Mouse (Mus musculus): ENCODE data around the gene C1qtnf9.

The C1qtnf9 gene

DNA sequence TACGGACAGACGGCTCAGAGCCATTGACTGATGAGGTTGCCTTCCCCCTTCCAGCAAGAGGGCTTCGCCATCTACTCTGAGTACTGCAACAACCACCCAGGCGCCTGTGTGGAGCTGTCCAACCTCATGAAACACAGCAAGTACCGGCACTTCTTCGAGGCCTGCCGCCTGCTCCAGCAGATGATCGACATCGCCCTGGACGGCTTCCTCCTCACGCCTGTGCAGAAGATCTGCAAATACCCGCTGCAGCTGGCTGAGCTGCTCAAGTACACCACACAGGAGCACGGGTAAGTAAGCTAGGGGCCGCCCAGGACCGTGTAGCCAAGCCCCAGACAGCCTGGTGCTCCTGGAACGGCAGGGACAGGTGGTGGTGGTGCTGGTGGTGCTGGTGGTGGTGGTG lies 16.4 kb upstream of the C1qtnf9 start:
- no peak for DNase-seq (ENCODE audit: low read depth, low spot score)

- DNase-seq (ENCODE audit: low read depth, low spot score) = no peak
Observed at GRCm38 (mm10) chr14:60752892-60753800, 14.8 kb upstream of the C1qtnf9 start.

DNA sequence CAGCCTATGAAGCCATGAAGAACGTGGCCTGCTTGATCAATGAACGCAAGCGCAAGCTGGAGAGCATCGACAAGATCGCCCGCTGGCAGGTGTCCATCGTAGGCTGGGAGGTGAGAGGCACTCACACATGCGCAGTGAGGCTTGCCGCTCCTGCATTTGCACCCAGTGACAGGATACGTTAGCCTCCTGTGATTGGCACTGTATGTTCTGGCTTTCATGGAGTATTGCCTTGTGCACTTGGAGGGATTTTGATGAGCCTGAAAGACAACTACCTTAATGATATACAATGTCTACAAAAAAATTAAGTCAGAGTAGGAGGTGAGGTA lies 14.2 kb upstream of the C1qtnf9 start:
- no peak for DNase-seq (ENCODE audit: low read depth, low spot score)

DNA sequence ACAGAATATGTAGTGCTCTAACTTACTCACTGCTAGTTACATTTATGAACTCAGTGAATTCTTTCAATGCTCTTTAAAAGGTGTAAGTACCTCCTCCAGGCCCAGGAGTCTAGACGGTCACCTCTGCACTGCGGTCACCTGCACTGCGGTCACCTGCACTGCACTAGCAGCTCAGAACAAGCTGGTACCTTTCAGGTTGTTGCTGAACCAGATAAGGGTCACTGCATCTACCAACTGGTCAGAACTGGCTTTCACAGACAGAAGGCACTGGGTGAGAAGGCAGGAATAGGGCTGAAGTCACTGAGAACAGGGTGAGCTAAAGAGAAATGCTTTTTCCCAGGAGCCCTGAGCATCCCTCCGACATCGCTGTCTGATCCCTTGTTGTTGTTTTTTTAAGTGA lies 13.3 kb upstream of the C1qtnf9 start:
- DNase-seq (ENCODE audit: low read depth, low spot score) = no peak

- DNase-seq (ENCODE audit: low read depth, low spot score) = no peak
Observed at GRCm38 (mm10) chr14:60756271-60756670, 11.7 kb upstream of the C1qtnf9 start.

DNA sequence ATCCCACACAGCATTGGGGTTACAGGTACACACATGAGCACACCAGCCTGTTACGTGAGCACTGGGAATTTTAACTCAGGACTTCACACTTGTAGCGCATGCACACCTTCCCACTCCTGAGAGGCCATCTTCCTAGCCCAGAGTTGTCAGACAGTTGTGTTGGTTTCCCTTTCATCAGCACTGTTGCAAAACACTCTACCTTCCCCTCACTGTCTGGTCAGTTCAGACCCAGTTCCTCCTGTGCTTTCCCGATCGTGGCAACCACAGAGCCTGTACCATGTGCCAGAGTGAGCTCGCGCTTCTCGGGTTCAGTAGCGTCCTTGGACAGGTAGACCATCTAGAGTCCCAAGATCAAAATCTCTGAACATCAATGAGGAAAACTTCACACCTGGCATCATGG lies 10.7 kb upstream of the C1qtnf9 start:
- no peak for DNase-seq (ENCODE audit: low read depth, low spot score)

DNA sequence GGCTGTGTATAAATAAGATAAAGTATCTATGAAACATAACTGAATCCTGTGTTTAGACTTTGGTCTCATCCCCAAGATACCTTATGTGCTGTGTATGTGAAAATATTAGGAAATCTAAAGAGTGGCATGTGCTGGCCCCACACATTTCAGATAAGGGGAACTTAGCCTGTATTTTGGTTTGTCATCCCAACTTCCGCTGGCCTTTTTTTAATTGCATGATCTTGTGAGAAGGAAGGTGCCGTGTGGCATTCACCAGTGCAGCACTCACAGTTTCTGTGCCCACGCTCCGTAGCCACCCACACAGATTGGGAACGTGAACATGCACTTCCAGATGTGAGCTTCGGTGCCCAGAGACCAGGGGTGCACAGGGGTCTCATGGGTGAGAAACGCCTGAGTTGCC lies 10.2 kb upstream of the C1qtnf9 start:
- no peak for DNase-seq (ENCODE audit: low read depth, low spot score)

- no peak for DNase-seq (ENCODE audit: low read depth, low spot score)
Observed at GRCm38 (mm10) chr14:60759097-60759496, 8.8 kb upstream of the C1qtnf9 start.

DNA sequence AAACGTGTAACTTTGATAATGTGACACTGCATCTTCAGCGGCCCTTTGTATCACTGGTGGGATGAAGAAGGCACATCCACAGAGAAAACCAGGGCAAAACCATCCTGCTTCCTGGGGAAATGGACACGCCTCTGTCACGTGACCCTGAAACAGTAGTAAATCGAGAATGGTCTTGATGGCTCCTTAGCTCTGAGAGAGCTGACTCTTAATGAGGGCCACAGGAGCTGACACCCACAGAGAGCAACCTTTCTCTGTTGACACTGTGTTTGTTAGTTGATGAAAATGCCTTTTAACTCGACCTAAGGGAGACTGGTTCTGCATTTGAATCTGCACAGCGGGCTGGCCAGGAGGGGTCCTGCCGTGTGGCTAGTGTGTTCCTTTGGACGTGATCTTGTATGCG lies 6.1 kb upstream of the C1qtnf9 start:
- no peak for DNase-seq (ENCODE audit: low read depth, low spot score)

GRCm38 (mm10) chr14:60762754-60763153 lies 5.2 kb upstream of the C1qtnf9 start:
- no peak for DNase-seq (ENCODE audit: low read depth, low spot score)

- DNase-seq (ENCODE audit: low read depth, low spot score) = no peak
Observed at GRCm38 (mm10) chr14:60763746-60764145, 4.2 kb upstream of the C1qtnf9 start.

- DNase-seq (ENCODE audit: low read depth, low spot score) = no peak
Observed at GRCm38 (mm10) chr14:60764526-60764925, 3.4 kb upstream of the C1qtnf9 start.

DNA sequence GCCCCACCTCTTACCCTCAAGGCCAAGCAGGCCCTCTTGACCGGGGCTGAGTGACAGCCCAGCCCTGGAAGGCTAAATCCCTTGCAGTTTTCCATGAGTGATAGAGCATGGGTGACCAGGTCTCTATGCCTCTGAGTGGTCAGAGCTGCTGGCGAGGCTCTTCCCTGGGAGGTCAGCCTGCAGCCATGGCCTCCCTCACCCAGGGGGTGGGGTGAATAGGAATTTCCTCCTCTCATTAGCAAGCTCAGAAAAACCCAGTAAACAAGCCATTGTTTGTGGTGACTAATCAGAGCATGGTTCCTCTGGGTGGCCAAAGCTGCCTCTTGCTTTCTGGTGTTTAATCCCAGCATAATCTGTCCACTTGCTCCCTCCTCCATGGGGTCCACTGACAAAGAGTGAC lies 2.9 kb upstream of the C1qtnf9 start:
- DNase-seq (ENCODE audit: low read depth, low spot score) = no peak

DNA sequence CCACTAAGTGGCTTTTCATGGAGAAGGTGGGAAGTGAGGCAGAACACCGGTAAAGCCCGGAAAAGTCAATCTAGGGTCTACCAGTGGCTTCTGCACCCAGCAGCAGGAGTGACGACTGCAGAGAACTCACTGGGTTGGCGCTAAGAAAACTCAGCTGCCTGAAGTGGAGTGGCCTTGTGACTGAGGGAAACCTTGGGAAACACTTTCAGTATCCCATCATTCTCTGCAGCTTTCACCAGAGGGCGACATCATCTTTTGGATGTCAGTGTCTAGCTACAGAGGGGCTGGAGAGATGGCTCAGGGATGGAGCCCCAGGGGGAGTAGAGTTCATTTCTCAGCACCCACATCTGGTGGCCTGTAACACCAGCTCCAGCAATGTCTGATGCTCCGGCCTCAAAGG lies 1.4 kb downstream of the C1qtnf9 start:
- no peak for DNase-seq (ENCODE audit: low read depth, low spot score)

DNA sequence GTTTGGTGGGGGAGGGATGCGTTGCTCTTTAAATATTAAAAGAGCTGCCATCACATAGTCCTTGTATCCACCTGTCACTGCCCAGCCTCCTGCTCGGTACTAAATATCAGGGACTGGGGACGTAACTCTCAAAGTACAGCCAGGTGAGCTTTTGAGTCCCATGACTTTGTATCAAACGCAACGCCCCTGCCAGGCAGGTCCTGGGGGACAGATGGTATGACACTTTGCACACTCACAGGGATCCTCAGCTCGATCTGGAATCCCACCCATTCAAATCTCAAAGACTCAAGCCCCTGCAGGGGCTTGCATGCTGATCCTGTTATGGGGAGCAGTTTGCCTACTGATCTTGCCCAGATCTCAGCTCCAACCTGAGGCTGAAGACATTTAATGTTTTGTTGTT lies 2.7 kb downstream of the C1qtnf9 start:
- no peak for DNase-seq (ENCODE audit: low read depth, low spot score)

DNA sequence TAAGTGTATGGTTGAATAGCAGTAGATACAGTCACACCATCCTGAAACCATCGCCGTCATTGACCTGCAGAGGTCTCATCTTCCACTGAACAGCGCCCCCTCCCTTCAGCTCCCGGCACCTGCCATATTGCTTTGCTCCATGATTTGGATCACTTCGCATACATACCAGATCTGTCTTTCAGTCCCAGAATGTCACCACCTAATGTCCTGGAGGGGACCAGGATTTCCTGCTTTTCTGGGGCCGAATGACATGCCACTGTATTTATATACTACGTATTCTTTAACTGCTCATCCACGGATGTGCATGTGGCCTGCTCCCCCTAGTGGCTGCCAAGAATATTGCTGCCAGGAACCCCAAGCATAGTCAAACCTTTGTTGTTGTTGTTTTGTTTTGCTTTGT lies 3.1 kb downstream of the C1qtnf9 start:
- DNase-seq (ENCODE audit: low read depth, low spot score) = peak; percentile 46

- no peak for DNase-seq (ENCODE audit: low read depth, low spot score)
Observed at GRCm38 (mm10) chr14:60773476-60773875, 5.5 kb downstream of the C1qtnf9 start.

DNA sequence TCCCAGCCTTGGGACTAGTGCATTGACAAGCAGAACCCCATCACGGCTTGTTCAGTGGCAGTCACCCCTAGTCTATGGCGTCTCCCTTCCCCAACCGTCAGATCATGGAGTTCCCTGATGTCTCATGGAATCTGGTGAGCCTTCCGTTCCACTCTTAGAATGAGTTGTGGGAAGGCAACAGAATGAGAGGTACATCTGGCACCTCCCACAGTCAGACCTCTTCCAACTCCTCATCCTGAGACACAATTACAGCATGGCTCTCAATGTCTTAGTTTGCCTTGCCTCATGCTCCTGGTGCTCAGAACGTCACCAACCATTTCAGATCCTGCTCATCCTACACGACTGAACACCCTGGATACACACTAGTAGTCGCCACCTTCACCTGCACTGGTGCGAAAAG lies 8.6 kb downstream of the C1qtnf9 start:
- no peak for DNase-seq (ENCODE audit: low read depth, low spot score)

DNA sequence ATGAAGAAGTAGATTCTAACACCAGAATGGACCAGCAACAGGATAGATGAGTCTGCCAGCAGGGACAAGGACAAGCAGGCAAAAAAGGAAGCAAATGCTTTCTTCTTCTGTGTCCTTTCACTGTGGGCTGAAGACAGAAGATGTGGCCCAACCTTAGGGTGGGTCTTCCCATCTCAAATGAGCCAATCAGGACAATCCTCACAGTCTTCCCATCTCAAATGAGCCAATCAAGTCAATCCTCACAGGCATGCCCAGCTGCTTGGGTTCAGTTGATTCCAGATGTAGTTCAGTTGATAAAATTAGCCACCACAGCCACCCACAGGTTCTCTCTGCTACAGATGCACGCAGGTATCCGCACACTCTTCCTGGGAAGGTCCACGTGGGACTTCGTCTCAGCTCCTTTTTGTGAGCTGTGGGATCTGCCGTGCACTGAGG lies 9.6 kb downstream of the C1qtnf9 start:
- no peak for DNase-seq (ENCODE audit: low read depth, low spot score)

- no peak for DNase-seq (ENCODE audit: low read depth, low spot score)
Observed at GRCm38 (mm10) chr14:60779198-60779597, 11.3 kb downstream of the C1qtnf9 start.

- no peak for DNase-seq (ENCODE audit: low read depth, low spot score)
Observed at GRCm38 (mm10) chr14:60782121-60782656, 14.3 kb downstream of the C1qtnf9 start.

GRCm38 (mm10) chr14:60783196-60783595 lies 15.3 kb downstream of the C1qtnf9 start:
- no peak for DNase-seq (ENCODE audit: low read depth, low spot score)

Measured in c-Kit-negative CD71-positive TER-119-positive erythroid progenitor cells, embryonic 14.5 days (primary cell).